Mouse (Mus musculus): ENCODE results near the gene Stra8. TPM values are rescaled to one million over a fixed set of nuclear protein-coding genes. Genes with fewer than 3 reads are reported as not detected.

Gene Stra8
- total RNA-seq, 1 experiment from 2014 or later, result not detected

- no peak for DNase-seq
Observed at GRCm38 (mm10) chr6:34942446-34942845, 22.5 kb downstream of the Stra8 start.

- no peak for DNase-seq
Observed at GRCm38 (mm10) chr6:34943499-34943898, 23.5 kb downstream of the Stra8 start.

- DNase-seq, result no peak
Observed at GRCm38 (mm10) chr6:34946486-34947079, 26.6 kb downstream of the Stra8 start.

- DNase-seq, result no peak
Observed at GRCm38 (mm10) chr6:34948461-34948860, 28.5 kb downstream of the Stra8 start.

- no peak for DNase-seq
Observed at GRCm38 (mm10) chr6:34951518-34951917, 31.6 kb downstream of the Stra8 start.

GRCm38 (mm10) chr6:34951956-34952667, 32.1 kb downstream of the Stra8 start:
- no peak for DNase-seq

- no peak for DNase-seq
Observed at GRCm38 (mm10) chr6:34954926-34955861, 35.2 kb downstream of the Stra8 start.

- DNase-seq, result no peak
Observed at GRCm38 (mm10) chr6:34955862-34956241, 35.9 kb downstream of the Stra8 start.

GRCm38 (mm10) chr6:34959131-34959530, 39.2 kb downstream of the Stra8 start:
- DNase-seq, result no peak

- DNase-seq, result no peak
Observed at GRCm38 (mm10) chr6:34964550-34964949, 44.6 kb downstream of the Stra8 start.

GRCm38 (mm10) chr6:34965819-34966539, 46.0 kb downstream of the Stra8 start:
- no peak for DNase-seq

GRCm38 (mm10) chr6:34971181-34971580, 51.2 kb downstream of the Stra8 start:
- DNase-seq, result no peak

- no peak for DNase-seq
Observed at GRCm38 (mm10) chr6:34979291-34979690, 59.3 kb downstream of the Stra8 start.

GRCm38 (mm10) chr6:34980661-34981060, 60.7 kb downstream of the Stra8 start:
- no peak for DNase-seq

- no peak for DNase-seq
Observed at GRCm38 (mm10) chr6:34987085-34987645, 67.2 kb downstream of the Stra8 start.

- no peak for DNase-seq
Observed at GRCm38 (mm10) chr6:34988081-34988761, 68.3 kb downstream of the Stra8 start, which contains the start of gene Slc23a4. Slc23a4 (minus strand) TSS chr6:34988404.

Other genes with a start within 250 kb of the Stra8 start
- gene Agbl3, start 139.7 kb upstream of the Stra8 start, total RNA-seq (2021), result 12.8 and 17.3 TPM in 2 replicates
- 10.5 and 18.9 TPM in 2 replicates for gene Tmem140, start 57.0 kb upstream of the Stra8 start, total RNA-seq (2021)
- 8.5 and 11.4 TPM in 2 replicates for gene Cyren, start 42.1 kb upstream of the Stra8 start, total RNA-seq (2021)
- gene Wdr91, start 9.3 kb upstream of the Stra8 start, total RNA-seq (2021), result 12.4 and 16.6 TPM in 2 replicates
- not detected in 2 replicates for gene Slc23a4, start 68.2 kb downstream of the Stra8 start, total RNA-seq (2021)
- 25.0 and 35.4 TPM in 2 replicates for gene Cnot4, start 213.6 kb downstream of the Stra8 start, total RNA-seq (2021)